Mouse (Mus musculus): ENCODE measurements at regions not wholly inside any gene's neighbourhood (a gene's known extent, or its start where the extent isn't known, plus 50 kb on each side); places are given as distances from the start of the nearest gene placed in this dataset.

DNA sequence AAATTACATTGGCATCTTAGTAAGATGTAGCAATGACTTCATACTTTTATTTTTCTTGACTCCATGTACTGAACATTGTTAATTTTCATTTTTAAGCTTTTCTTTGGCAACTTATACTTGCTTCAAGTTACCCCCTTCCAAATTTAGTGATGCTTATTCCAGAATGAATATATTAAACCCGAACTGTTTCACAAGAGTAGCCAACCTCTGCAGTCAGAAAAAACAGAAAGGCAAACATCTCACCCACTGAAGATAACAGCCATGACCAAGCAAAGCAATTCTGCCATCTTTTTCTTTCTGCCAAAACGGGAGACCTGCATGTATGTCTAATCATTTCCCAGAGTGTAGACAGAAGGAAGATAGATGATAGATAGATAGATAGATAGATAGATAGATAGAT, 72.0 kb upstream of the Gm4301 start:
- no peak for TF ChIP-seq ZC3H11A (IDR thresholded peaks at IDR 0.05; ENCODE audit: low read depth, low read length)
- no peak for TF ChIP-seq CTCF (IDR thresholded peaks at IDR 0.05 in 2 of 3, conservative IDR thresholded peaks at IDR 0.05 in 1 of 3; ENCODE audit: control insufficient read depth in 1 of 3, insufficient read depth in 1 of 3, low read depth in 2 of 3, low read length in 3 of 3, poor library complexity in 1 of 3, severe bottlenecking in 1 of 3)
- no peak for TF ChIP-seq NRF1 (IDR thresholded peaks at IDR 0.05; ENCODE audit: insufficient read depth, low read depth, low read length, poor library complexity, severe bottlenecking)
- TF ChIP-seq MYC (IDR thresholded peaks at IDR 0.05; ENCODE audit: low read depth, low read length), result no peak
- TF ChIP-seq POLR2A (IDR thresholded peaks at IDR 0.05; ENCODE audit: control insufficient read depth in 1 of 2, insufficient read depth in 1 of 2, low read depth in 1 of 2, low read length in 2 of 2, poor library complexity in 1 of 2), result no peak
- TF ChIP-seq MEF2A (IDR thresholded peaks at IDR 0.05; ENCODE audit: extremely low read depth, insufficient replicate concordance, low read depth, low read length, poor library complexity, severe bottlenecking), result no peak
- TF ChIP-seq EP300 (IDR thresholded peaks at IDR 0.05; ENCODE audit: low read depth in 1 of 2, low read length in 2 of 2), result no peak

All from MEL (cell line).